Mouse (Mus musculus): ENCODE results near the gene Cyb561.

Cyb561 gene

DNA sequence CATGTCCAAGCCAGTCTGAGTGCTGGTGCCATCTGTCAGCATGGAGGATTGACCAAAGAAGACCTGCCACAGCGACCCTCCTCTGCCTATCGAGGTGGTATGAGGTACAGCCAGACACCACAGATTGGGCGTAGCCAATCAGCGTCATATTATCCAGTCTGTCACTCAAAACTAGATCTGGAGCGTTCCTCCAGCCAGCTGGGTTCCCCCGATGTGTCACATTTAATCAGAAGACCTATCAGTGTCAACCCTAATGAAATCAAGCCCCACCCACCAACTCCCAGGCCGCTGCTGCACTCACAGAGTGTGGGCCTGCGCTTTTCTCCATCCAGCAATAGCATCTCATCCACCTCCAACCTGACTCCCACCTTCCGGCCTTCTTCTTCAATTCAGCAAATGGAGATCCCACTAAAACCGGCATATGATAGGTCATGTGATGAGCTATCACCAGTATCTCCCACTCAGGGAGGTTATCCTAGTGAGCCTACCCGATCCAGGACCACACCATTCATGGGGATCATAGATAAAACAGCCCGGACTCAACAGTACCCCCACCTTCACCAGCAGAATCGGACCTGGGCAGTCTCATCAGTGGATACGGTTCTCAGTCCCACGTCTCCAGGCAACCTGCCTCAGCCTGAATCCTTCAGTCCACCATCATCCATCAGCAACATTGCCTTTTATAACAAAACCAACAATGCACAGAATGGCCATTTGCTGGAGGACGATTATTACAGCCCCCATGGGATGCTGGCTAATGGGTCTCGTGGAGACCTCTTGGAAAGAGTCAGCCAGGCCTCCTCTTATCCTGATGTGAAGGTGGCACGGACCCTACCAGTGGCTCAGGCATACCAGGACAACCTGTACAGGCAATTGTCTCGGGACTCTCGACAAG is 30.1 kb downstream of the Cyb561 start:
- peak; percentile 59 for DNase-seq (ENCODE audit: low read depth, low spot score)

DNA sequence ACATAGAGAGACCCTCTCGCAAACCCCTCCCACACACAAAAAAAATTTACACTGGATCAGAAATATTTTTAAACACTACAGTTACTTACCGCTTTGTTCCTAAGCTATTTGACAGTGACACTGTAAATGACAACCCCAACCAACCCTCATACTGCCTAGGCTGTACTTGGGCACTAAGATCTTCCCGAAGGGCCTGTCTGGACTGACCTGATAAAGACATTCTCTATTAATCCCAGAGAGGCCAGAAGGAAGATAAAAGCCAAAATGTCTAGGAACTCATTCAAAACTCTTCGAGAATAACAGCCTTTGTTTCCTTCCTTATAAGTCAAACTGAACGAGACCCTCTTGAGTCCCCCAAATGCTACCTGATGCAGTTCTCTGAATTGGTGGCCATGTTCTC is 31.9 kb downstream of the Cyb561 start:
- no peak for DNase-seq (ENCODE audit: low read depth, low spot score)

DNA sequence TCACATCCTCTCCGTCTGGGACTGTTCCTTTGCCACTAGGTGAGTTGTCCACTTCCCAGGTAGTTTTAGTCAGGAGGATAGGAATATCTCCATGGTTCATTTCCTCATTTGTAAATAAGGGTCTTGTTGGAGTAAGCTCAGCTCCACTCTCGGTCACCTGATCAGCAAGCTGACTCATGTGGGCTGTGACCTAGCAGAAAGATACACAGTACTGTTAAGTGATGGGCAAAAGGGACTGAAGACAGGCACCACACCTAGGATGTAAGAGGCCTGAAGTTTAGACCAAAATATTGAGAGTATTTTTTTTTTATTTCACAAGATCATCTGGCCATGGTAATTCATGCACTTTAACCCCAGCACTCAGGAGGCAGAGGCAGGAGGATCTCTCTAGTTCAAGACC is 32.3 kb downstream of the Cyb561 start:
- DNase-seq (ENCODE audit: low read depth, low spot score) = no peak

- DNase-seq (ENCODE audit: low read depth, low spot score) = no peak
These were observed 32.9 kb downstream of the Cyb561 start for GRCm38 (mm10) chr11:105920098-105920785.

GRCm38 (mm10) chr11:105913580-105913979 is 39.6 kb downstream of the Cyb561 start:
- peak; percentile 88 for DNase-seq (ENCODE audit: low read depth, low spot score)

DNA sequence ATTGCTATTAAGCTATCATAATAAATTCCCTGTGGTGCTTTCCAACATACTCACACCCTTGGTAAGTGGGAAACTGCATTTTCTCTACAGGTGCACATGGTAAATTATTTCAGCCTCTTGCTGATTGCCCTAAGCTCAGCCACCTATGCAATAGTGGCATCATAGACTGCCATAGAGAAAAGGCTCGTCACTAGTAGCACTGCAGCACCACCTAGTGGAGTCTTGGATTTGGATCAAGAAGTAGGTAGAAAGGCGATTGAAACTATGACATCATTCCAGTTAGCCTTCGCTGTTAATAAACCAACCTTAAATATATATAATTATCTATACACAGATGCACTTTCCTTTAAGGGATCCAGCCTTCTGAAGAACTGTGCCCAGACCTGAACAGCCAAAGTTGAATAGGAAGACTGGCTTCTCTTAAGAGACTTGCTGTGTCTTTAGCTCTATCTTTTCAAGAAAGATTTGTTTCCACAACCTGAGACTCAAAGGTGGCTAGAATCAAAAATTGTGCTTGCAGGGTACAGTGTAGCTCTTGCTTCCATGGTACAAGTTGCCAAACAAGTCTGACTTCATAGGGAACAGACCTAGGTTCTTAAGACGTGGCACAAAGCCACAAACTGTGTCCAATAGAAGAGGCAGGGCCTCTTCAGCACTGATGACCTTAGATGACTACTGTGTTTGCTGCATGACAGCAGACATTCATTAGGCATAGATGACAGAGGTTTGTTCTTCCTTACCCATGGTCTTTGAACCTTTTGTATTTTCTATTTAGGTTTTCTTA is 41.4 kb downstream of the Cyb561 start:
- peak; percentile 93 for DNase-seq (ENCODE audit: low read depth, low spot score)

GRCm38 (mm10) chr11:105911149-105911548 is 42.0 kb downstream of the Cyb561 start:
- DNase-seq (ENCODE audit: low read depth, low spot score) = no peak

- DNase-seq (ENCODE audit: low read depth, low spot score) = no peak
These were observed 43.5 kb downstream of the Cyb561 start for GRCm38 (mm10) chr11:105909617-105910016.

DNA sequence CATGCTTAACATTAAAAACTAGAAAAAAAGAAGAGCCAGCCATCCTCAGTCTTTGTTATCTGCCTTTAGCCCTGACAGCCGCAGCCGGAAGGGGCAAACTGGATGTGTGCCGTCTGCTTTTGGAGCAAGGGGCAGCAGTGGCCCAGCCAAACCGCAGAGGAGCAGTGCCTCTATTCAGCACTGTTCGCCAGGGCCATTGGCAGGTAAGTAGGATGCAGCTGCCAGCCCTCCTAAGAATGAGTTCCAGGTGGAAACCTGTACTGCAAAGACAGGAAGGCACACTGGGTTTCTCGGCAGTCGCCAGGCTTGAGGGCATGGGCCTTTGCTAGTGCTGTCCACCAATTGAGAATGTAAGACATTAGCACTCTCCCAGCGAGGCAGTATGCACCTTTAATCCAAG is 44.2 kb downstream of the Cyb561 start:
- DNase-seq (ENCODE audit: low read depth, low spot score) = no peak

GRCm38 (mm10) chr11:105907381-105907780 is 45.8 kb downstream of the Cyb561 start:
- no peak for DNase-seq (ENCODE audit: low read depth, low spot score)

DNA sequence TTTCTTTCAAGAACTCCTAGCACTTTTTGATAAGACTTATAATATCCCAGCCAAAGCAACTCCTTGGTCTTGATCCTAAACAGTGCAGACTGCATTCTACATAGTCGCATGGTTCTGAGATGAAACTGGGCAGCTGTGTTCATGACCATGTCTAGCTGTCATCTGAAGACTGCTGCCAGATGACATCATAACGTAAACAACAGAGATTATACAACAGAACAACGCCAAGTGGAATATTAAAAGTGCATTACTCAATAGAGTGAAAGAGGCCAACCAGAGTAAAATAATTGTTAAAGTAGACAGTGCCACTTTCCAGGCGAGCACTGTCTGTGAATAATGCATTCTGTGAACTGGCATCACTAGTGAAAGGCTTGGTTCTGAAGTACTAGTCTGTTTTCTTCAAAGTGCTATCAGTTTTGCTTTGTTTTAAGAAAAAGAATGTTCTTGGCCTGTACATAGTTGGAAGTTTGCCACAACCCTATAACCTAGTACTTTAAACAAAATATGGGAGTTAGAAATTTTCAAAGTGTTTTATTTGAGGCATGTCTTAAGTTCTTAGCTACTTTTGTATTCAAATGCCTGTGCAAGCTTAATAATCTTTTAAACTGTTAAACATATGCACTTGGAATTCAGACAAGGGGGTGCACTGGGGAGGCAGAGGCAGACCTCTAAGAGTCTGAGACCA is 47.5 kb downstream of the Cyb561 start:
- no peak for DNase-seq (ENCODE audit: low read depth, low spot score)

DNA sequence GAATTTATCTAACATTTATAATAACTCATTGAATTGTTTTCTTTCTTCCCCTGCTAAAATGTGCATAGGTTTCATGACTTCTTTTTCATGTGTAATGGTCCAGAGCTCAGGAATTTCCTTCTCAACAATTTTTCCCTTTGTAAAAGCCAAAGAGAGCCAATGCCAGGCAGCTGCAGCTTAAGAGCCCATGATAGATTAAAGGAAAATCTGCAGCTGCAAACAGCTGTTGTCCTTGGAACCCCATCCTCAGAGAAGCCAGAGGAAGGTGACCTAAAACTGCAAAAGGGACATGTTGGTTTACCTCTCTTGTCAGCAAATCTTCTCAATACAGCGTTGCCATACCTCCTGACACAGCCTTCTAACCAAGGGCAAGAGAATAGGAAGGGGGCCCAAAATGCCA is 50.2 kb downstream of the Cyb561 start:
- no peak for DNase-seq (ENCODE audit: low read depth, low spot score)

- DNase-seq (ENCODE audit: low read depth, low spot score) = no peak
These were observed 51.6 kb downstream of the Cyb561 start for GRCm38 (mm10) chr11:105901501-105901900.

DNA sequence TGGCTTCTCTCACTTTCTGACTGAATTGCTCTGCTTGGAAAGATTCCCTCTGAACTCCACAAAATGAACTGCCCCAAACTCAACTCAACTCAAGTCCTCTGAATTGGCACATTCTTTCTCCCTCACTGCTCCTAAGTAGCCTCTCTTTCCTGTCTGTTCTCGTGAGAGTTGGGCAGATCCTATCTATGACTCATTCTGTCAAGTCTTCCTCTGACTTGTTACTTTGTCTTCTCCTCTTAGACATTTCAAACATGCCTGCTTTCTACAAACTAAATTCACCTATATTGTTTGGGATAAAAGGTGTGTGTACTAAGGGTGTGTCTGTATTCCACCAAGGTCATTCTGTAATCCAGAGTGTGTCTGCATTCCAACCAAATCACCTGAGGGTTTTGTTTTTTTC is 54.0 kb downstream of the Cyb561 start:
- no peak for DNase-seq (ENCODE audit: low read depth, low spot score)

- no peak for DNase-seq (ENCODE audit: low read depth, low spot score)
These were observed 65.9 kb downstream of the Cyb561 start for GRCm38 (mm10) chr11:105887281-105887680.

DNA sequence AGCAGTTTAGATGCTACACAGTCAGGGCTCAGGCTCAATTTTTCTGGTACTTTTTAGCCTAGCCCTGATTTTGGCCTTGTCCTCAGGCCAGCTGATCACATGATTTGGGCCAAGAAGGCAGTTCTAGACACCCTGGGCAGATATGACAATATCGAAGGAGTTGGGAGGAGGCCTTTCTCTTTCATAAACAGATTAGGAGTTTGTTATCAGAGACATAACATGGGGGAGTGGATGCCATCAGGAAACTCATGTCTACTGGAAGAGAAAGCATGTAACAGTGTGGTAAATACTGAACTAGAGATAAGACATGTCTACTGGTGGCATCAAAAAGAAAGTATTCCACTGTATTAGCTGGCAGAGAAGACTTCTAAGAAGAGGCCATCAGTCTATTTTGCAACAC is 67.6 kb downstream of the Cyb561 start:
- DNase-seq (ENCODE audit: low read depth, low spot score) = no peak
